In genomic region chr1:78199221-78199620, GRCm38 (mm10) we compare ENCODE assay signal across 26 mouse cellular contexts. TPM values are rescaled to one million over a fixed set of nuclear protein-coding genes. Genes with fewer than 3 reads are reported as not detected.
DNase-seq lines count a peak whose midpoint lies in the region; ATAC-seq lines count a peak whose summit lies in the region.
"Had no signal": no experiment of that assay in that cellular context is flagged by ENCODE, and none has a peak within 500 bp of the region (broad histone marks: within the 10 kb centered on the region; RNA-seq: fewer than 3 reads in every experiment).

No protein-coding gene starts in this region.

- H3K4me1 ChIP-seq in embryonic facial prominence, embryonic 13.5 days, result peaks cover 51% of the 10 kb centered on the region
- peaks cover 51% of the 10 kb centered on the region for H3K4me1 ChIP-seq in embryonic facial prominence, embryonic 10.5 days
- H3K4me1 ChIP-seq in embryonic facial prominence, embryonic 14.5 days (ENCODE audit: control insufficient read depth, insufficient read depth, low read length), result peaks cover 5% of the 10 kb centered on the region
- peaks cover 22% of the 10 kb centered on the region for H3K4me1 ChIP-seq in hindbrain, embryonic 15.5 days (replicated peaks)
- peaks cover 14% of the 10 kb centered on the region for H3K4me1 ChIP-seq in midbrain, embryonic 14.5 days (ENCODE audit: control insufficient read depth, insufficient read depth, low read length)

- peaks cover 69% of the 10 kb centered on the region for H3K27me3 ChIP-seq in embryonic facial prominence, embryonic 13.5 days
- peaks cover 99% of the 10 kb centered on the region for H3K27me3 ChIP-seq in embryonic facial prominence, embryonic 10.5 days (replicated peaks; ENCODE audit: low read depth, poor library complexity, severe bottlenecking)
- H3K27me3 ChIP-seq in embryonic facial prominence, embryonic 14.5 days (replicated peaks; ENCODE audit: control insufficient read depth, insufficient read depth, low read length), result peaks cover 83% of the 10 kb centered on the region
- peaks cover 53% of the 10 kb centered on the region for H3K27me3 ChIP-seq in hindbrain, embryonic 15.5 days
- peaks cover 37% of the 10 kb centered on the region for H3K27me3 ChIP-seq in midbrain, embryonic 14.5 days (ENCODE audit: control insufficient read depth, insufficient read depth, low read length)

- WGBS in embryonic facial prominence, embryonic 13.5 days, result 18% methylated on average over 9 of the region's 9 CpGs
- WGBS in embryonic facial prominence, embryonic 10.5 days, result 3% methylated on average over 9 of the region's 9 CpGs
- WGBS in embryonic facial prominence, embryonic 14.5 days, result 12% methylated on average over 8 of the region's 9 CpGs
- 4% methylated on average over 9 of the region's 9 CpGs for WGBS in hindbrain, embryonic 15.5 days
- 7% methylated on average over 9 of the region's 9 CpGs for WGBS in midbrain, embryonic 14.5 days

- H3K27ac ChIP-seq in embryonic facial prominence, embryonic 13.5 days, result no peak overlapping the region
- H3K27ac ChIP-seq in embryonic facial prominence, embryonic 10.5 days (replicated peaks), result no peak overlapping the region
- no peak overlapping the region for H3K27ac ChIP-seq in embryonic facial prominence, embryonic 14.5 days (replicated peaks; ENCODE audit: low read depth, low read length)
- 0 out of 2 replicates have a peak overlapping the region, but pooled peaks have one; percentile 49 for H3K27ac ChIP-seq in hindbrain, embryonic 15.5 days (replicated peaks)
- peak overlapping the region; percentile 32; the same call in 1 of the 2 replicates for H3K27ac ChIP-seq in midbrain, embryonic 14.5 days (replicated peaks; ENCODE audit: low read depth, low read length)
- H3K27ac ChIP-seq: limb, embryonic 13.5 days; liver, embryonic 13.5 days; macrophage; stomach, postnatal 0 days had no signal

- H3K4me3 ChIP-seq in embryonic facial prominence, embryonic 13.5 days, result 0 out of 2 replicates have a peak overlapping the region, but pooled peaks have one; percentile 6
- no peak overlapping the region for H3K4me3 ChIP-seq in embryonic facial prominence, embryonic 10.5 days
- no peak overlapping the region for H3K4me3 ChIP-seq in embryonic facial prominence, embryonic 14.5 days (ENCODE audit: low read depth, low read length)
- H3K4me3 ChIP-seq in hindbrain, embryonic 15.5 days, result no peak overlapping the region
- no peak overlapping the region for H3K4me3 ChIP-seq in midbrain, embryonic 14.5 days (replicated peaks; ENCODE audit: low read depth, low read length)
- H3K4me3 ChIP-seq: embryonic facial prominence, embryonic 15.5 days; limb, embryonic 13.5 days; liver, embryonic 13.5 days had no signal

- 0 out of 2 replicates have a peak overlapping the region, but pooled peaks have one; percentile 95 for H3K9ac ChIP-seq in embryonic facial prominence, embryonic 13.5 days
- no peak overlapping the region for H3K9ac ChIP-seq in embryonic facial prominence, embryonic 14.5 days (ENCODE audit: low read depth, low read length)
- H3K9ac ChIP-seq in hindbrain, embryonic 15.5 days, result no peak overlapping the region
- H3K9ac ChIP-seq in midbrain, embryonic 14.5 days (replicated peaks; ENCODE audit: low read length), result no peak overlapping the region
- H3K9ac ChIP-seq: embryonic facial prominence, embryonic 15.5 days; limb, embryonic 13.5 days; liver, embryonic 13.5 days; lung, embryonic 14.5 days had no signal

- H3K4me2 ChIP-seq in embryonic facial prominence, embryonic 13.5 days, result peak overlapping the region; percentile 84
- peak overlapping the region; percentile 82; the same call in 1 of the 2 replicates for H3K4me2 ChIP-seq in embryonic facial prominence, embryonic 14.5 days (ENCODE audit: low read depth, low read length)
- peak overlapping the region; percentile 10 for H3K4me2 ChIP-seq in hindbrain, embryonic 15.5 days
- peak overlapping the region; percentile 80 for H3K4me2 ChIP-seq in midbrain, embryonic 14.5 days (ENCODE audit: low read length)
- H3K4me2 ChIP-seq: heart, embryonic 11.5 days; limb, embryonic 13.5 days; liver, embryonic 13.5 days; lung, embryonic 14.5 days had no signal

- no peak for ATAC-seq in embryonic facial prominence, embryonic 13.5 days (ENCODE audit: insufficient number of reproducible peaks, insufficient read depth, low FRiP score, low TSS enrichment, low read depth)
- no peak for ATAC-seq in embryonic facial prominence, embryonic 14.5 days (ENCODE audit: low read depth)
- ATAC-seq in hindbrain, embryonic 15.5 days (ENCODE audit: low FRiP score, low read depth), result no peak
- no peak for ATAC-seq in midbrain, embryonic 14.5 days (ENCODE audit: low FRiP score, low TSS enrichment)
- no peak for ATAC-seq in activated CD4-positive, CD25-positive, alpha-beta regulatory T cell, adult 4 months
- ATAC-seq in erythroid progenitor cell, adult 5-6 weeks (replicated peaks; ENCODE audit: low FRiP score, poor library complexity, severe bottlenecking), result no peak

- no peaks in the 10 kb centered on the region for H3K36me3 ChIP-seq in embryonic facial prominence, embryonic 13.5 days
- H3K36me3 ChIP-seq in embryonic facial prominence, embryonic 10.5 days (replicated peaks), result no peaks in the 10 kb centered on the region
- H3K36me3 ChIP-seq in embryonic facial prominence, embryonic 14.5 days (ENCODE audit: control insufficient read depth, insufficient read depth, low read length), result 0 out of 2 replicates have a peak, but pooled peaks cover 4% of the 10 kb centered on the region
- no peaks in the 10 kb centered on the region for H3K36me3 ChIP-seq in hindbrain, embryonic 15.5 days
- no peaks in the 10 kb centered on the region for H3K36me3 ChIP-seq in midbrain, embryonic 14.5 days (ENCODE audit: control insufficient read depth, insufficient read depth, low read length)
- H3K36me3 ChIP-seq: embryonic facial prominence, embryonic 15.5 days; limb, embryonic 13.5 days; liver, embryonic 13.5 days had no signal

- no peak for DNase-seq in embryonic facial prominence, embryonic 10.5 days (ENCODE audit: low spot score)
- no peak for DNase-seq in embryonic facial prominence, embryonic 14.5 days (ENCODE audit: low spot score)
- DNase-seq in midbrain, embryonic 14.5 days, result peak; percentile 19
- no peak for DNase-seq in adrenal gland, adult 2 months
- DNase-seq: adrenal gland, postnatal 36 days; cerebellum, adult 11-12 months; cerebellum, postnatal 36 days; heart, postnatal 10 days; kidney, adult 8-10 months; kidney, postnatal 14 days; liver, embryonic 13.5 days; lung, embryonic 14.5 days had no signal

- H3K9me3 ChIP-seq in embryonic facial prominence, embryonic 13.5 days, result no peaks in the 10 kb centered on the region
- H3K9me3 ChIP-seq in embryonic facial prominence, embryonic 10.5 days, result no peaks in the 10 kb centered on the region
- no peaks in the 10 kb centered on the region for H3K9me3 ChIP-seq in embryonic facial prominence, embryonic 14.5 days (ENCODE audit: control insufficient read depth, low read length)
- no peaks in the 10 kb centered on the region for H3K9me3 ChIP-seq in hindbrain, embryonic 15.5 days
- no peaks in the 10 kb centered on the region for H3K9me3 ChIP-seq in midbrain, embryonic 14.5 days (ENCODE audit: control insufficient read depth, low read length)
- H3K9me3 ChIP-seq: embryonic facial prominence, embryonic 15.5 days; limb, embryonic 13.5 days; liver, embryonic 13.5 days had no signal

RNA-seq across cellular contexts. Expression of gene Pax3, which starts 2.3 kb away (rescaled TPM):
- polyA plus RNA-seq in embryonic facial prominence, embryonic 13.5 days (2015; fragmentation: Nextera tagmentation; extraction: Ambion mirVana), result 79.9 and 82.3 TPM in 2 replicates
- polyA plus RNA-seq in embryonic facial prominence, embryonic 10.5 days (2016; fragmentation: Nextera tagmentation; extraction: Ambion mirVana), result 16.6 and 17.7 TPM in 2 replicates
- 9.4 and 12.4 TPM in 2 replicates for polyA plus RNA-seq in embryonic facial prominence, embryonic 14.5 days (2014; fragmentation: Nextera tagmentation; extraction: Ambion mirVana)
- 14.0 and 16.3 TPM in 2 replicates for polyA plus RNA-seq in hindbrain, embryonic 15.5 days (2015; fragmentation: Nextera tagmentation; extraction: Ambion mirVana)
- 16.0 and 23.6 TPM in 2 replicates for polyA plus RNA-seq in midbrain, embryonic 14.5 days (2014; fragmentation: Nextera tagmentation; extraction: Ambion mirVana)
- polyA plus RNA-seq in activated CD4-positive, CD25-positive, alpha-beta regulatory T cell, adult 4 months (2017; shearing (Covaris generic)), result under 1 TPM in 1 of 2 experiments, not detected in 1; 0.17 TPM
- not detected in 2 replicates for total RNA-seq in erythroid progenitor cell, adult 5-6 weeks (2015; ENCODE audit: low replicate concordance)
- not detected in 2 replicates for total RNA-seq in erythroid progenitor cell, adult 5-6 weeks (2017; ENCODE audit: low replicate concordance)
- total RNA-seq in adrenal gland, adult 2 months (2021), result not detected
- polyA plus RNA-seq in adrenal gland, adult 2 months (2012; rRNA removed), result not detected in 2 replicates
- total RNA-seq: adrenal gland, postnatal 36 days; granulocyte monocyte progenitor cell, adult 5-6 weeks; left cerebral cortex, adult 8-10 months; MEL; monocyte, adult 5-6 weeks; neutrophil, adult 5-6 weeks had no signal
- polyA plus RNA-seq: lung, embryonic 14.5 days; macrophage; stomach, postnatal 0 days had no signal

Comparison
In these comparisons a context has a peak if more than half of its experiments do, and no peak if none do; other contexts are left out.
1. H3K27ac ChIP-seq: peak in hindbrain, embryonic 15.5 days (single experiment) and midbrain, embryonic 14.5 days (single experiment); none in embryonic facial prominence, embryonic 13.5 days (single experiment), embryonic facial prominence, embryonic 10.5 days (single experiment) and embryonic facial prominence, embryonic 14.5 days (single experiment).
2. H3K4me2 ChIP-seq: peak in every context shown above with its lines; median percentile 84 in embryonic facial prominence, embryonic 13.5 days; 82 in embryonic facial prominence, embryonic 14.5 days; 80 in midbrain, embryonic 14.5 days; 10 in hindbrain, embryonic 15.5 days.